Mouse (Mus musculus) stomach, postnatal 0 days (tissue): ENCODE measurements around the gene Gpc4.

Experiments
- CTCF ChIP-seq: IDR thresholded peaks from 2 replicates; pipeline ENCODE4 v1.5.1; 2016; ENCODE audit warnings: antibody characterized with exemption, low read depth, mild to moderate bottlenecking, moderate library complexity
- EP300 ChIP-seq: optimal IDR thresholded peaks from 2 replicates; pipeline ENCODE3; 2016; ENCODE audit warnings: antibody characterized with exemption

DNA sequence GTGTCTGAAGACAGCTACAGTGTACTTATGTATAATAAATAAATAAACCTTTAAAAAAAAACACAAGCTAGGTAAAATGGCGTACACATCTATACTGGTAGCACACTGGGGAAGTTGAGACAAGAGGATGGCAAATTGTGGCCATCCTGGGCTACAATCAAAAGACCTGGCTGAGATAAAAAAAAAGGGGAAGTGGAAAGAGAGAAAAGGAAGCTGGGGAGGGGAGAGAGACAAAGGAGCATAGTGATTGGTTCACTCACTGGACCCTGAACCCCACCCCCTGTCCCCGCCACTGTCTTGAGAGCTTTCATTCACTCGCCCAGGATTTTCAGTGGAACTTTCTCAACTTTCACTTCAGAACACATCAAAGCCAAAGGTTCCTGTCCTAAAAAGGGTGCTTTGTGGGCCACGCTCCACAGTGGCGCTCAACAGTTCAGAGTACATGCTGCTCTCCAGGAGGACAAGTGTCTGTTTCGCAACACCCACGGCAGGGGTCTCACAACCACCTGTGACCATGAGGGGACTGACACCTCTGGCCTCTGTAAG, 9.6 kb downstream of the Gpc4 start:
- TF ChIP-seq CTCF (no peak), EP300 (no peak)
